Mouse (Mus musculus): ENCODE measurements around the gene Kcnh6. TPM values are rescaled to one million over a fixed set of nuclear protein-coding genes. Genes with fewer than 3 reads are reported as not detected.
"Not testable (repeated sequence)": the region's sequence is repeated elsewhere in the genome, so short reads cannot be mapped to it uniquely, and the experiment has no call there.

The Kcnh6 gene
- polyA plus RNA-seq, 1 experiment from 2014 or later = 0.07 TPM

GRCm38 (mm10) chr11:106020051-106020763 is 12.3 kb downstream of the Kcnh6 start:
- Histone ChIP-seq H3K9ac (replicated peaks; ENCODE audit: low read depth, low read length) (0 out of 2 replicates have a peak overlapping the region, but pooled peaks have one; percentile 14), H3K9me3 (ENCODE audit: control insufficient read depth, low read depth, low read length) (no peaks in the 10 kb centered on the region), H3K27me3 (ENCODE audit: control insufficient read depth, insufficient read depth, low read length) (peaks cover 6% of the 10 kb centered on the region; the same call in 1 of the 2 replicates), H3K4me1 (ENCODE audit: control insufficient read depth, insufficient read depth, low read length) (no peaks in the 10 kb centered on the region), H3K4me2 (replicated peaks; ENCODE audit: low read depth, low read length) (peak overlapping the region; percentile 53), H3K4me3 (ENCODE audit: low read depth, low read length) (peak overlapping the region; percentile 25), H3K36me3 (ENCODE audit: control insufficient read depth, insufficient read depth, low read length) (no peaks in the 10 kb centered on the region), H3K27ac (ENCODE audit: low read length) (no peak overlapping the region)
- 0 out of 2 replicates have a peak, but pooled peaks have one; percentile 33 for ATAC-seq (ENCODE audit: insufficient number of reproducible peaks, insufficient read depth, low FRiP score, low read depth)
- WGBS = 1% methylated on average over 50 of the region's 50 CpGs

GRCm38 (mm10) chr11:106025774-106026173 is 17.9 kb downstream of the Kcnh6 start:
- no peak for ATAC-seq (ENCODE audit: insufficient number of reproducible peaks, insufficient read depth, low FRiP score, low read depth)
- 79% methylated on average over 3 of the region's 3 CpGs for WGBS
- Histone ChIP-seq H3K4me2 (replicated peaks; ENCODE audit: low read depth, low read length) (no peak overlapping the region), H3K9me3 (ENCODE audit: control insufficient read depth, low read depth, low read length) (no peaks in the 10 kb centered on the region), H3K27me3 (ENCODE audit: control insufficient read depth, insufficient read depth, low read length) (no peaks in the 10 kb centered on the region), H3K4me3 (ENCODE audit: low read depth, low read length) (no peak overlapping the region), H3K36me3 (ENCODE audit: control insufficient read depth, insufficient read depth, low read length) (no peaks in the 10 kb centered on the region), H3K4me1 (ENCODE audit: control insufficient read depth, insufficient read depth, low read length) (no peaks in the 10 kb centered on the region), H3K9ac (replicated peaks; ENCODE audit: low read depth, low read length) (no peak overlapping the region), H3K27ac (ENCODE audit: low read length) (no peak overlapping the region)

GRCm38 (mm10) chr11:106026465-106027151 is 18.7 kb downstream of the Kcnh6 start:
- Histone ChIP-seq H3K4me1 (ENCODE audit: control insufficient read depth, insufficient read depth, low read length) (no peaks in the 10 kb centered on the region), H3K4me2 (replicated peaks; ENCODE audit: low read depth, low read length) (no peak overlapping the region), H3K27me3 (ENCODE audit: control insufficient read depth, insufficient read depth, low read length) (no peaks in the 10 kb centered on the region), H3K27ac (ENCODE audit: low read length) (no peak overlapping the region), H3K36me3 (ENCODE audit: control insufficient read depth, insufficient read depth, low read length) (no peaks in the 10 kb centered on the region), H3K4me3 (ENCODE audit: low read depth, low read length) (no peak overlapping the region), H3K9ac (replicated peaks; ENCODE audit: low read depth, low read length) (no peak overlapping the region), H3K9me3 (ENCODE audit: control insufficient read depth, low read depth, low read length) (no peaks in the 10 kb centered on the region)
- 33% methylated on average over 11 of the region's 11 CpGs for WGBS
- no peak for ATAC-seq (ENCODE audit: insufficient number of reproducible peaks, insufficient read depth, low FRiP score, low read depth)

- Histone ChIP-seq H3K36me3 (ENCODE audit: control insufficient read depth, insufficient read depth, low read length) (no peaks in the 10 kb centered on the region), H3K27ac (ENCODE audit: low read length) (no peak overlapping the region), H3K27me3 (ENCODE audit: control insufficient read depth, insufficient read depth, low read length) (no peaks in the 10 kb centered on the region), H3K4me2 (replicated peaks; ENCODE audit: low read depth, low read length) (no peak overlapping the region), H3K9me3 (ENCODE audit: control insufficient read depth, low read depth, low read length) (no peaks in the 10 kb centered on the region), H3K9ac (replicated peaks; ENCODE audit: low read depth, low read length) (no peak overlapping the region), H3K4me3 (ENCODE audit: low read depth, low read length) (no peak overlapping the region), H3K4me1 (ENCODE audit: control insufficient read depth, insufficient read depth, low read length) (no peaks in the 10 kb centered on the region)
- 91% methylated on average over 5 of the region's 5 CpGs for whole genome bisulfite sequencing
- ATAC-seq (ENCODE audit: insufficient number of reproducible peaks, insufficient read depth, low FRiP score, low read depth) = no peak
Observed at GRCm38 (mm10) chr11:106027607-106028006, 19.7 kb downstream of the Kcnh6 start.

- 19% methylated on average over 4 of the region's 25 CpGs for WGBS
- not testable (repeated sequence) for H3K27me3 ChIP-seq (ENCODE audit: control insufficient read depth, insufficient read depth, low read length); H3K9me3 ChIP-seq (ENCODE audit: control insufficient read depth, low read depth, low read length); H3K27ac ChIP-seq (ENCODE audit: low read length); ATAC-seq (ENCODE audit: insufficient number of reproducible peaks, insufficient read depth, low FRiP score, low read depth); H3K9ac ChIP-seq (replicated peaks; ENCODE audit: low read depth, low read length); H3K4me1 ChIP-seq (ENCODE audit: control insufficient read depth, insufficient read depth, low read length); H3K4me2 ChIP-seq (replicated peaks; ENCODE audit: low read depth, low read length); H3K36me3 ChIP-seq (ENCODE audit: control insufficient read depth, insufficient read depth, low read length)
- peak overlapping the region; percentile 15; the same call in 1 of the 2 replicates for H3K4me3 ChIP-seq (ENCODE audit: low read depth, low read length)
Observed at GRCm38 (mm10) chr11:106032074-106032473, 24.1 kb downstream of the Kcnh6 start.

GRCm38 (mm10) chr11:106033491-106033919 is 25.6 kb downstream of the Kcnh6 start:
- no peak overlapping the region for H3K9ac ChIP-seq (replicated peaks; ENCODE audit: low read depth, low read length)
- ATAC-seq (ENCODE audit: insufficient number of reproducible peaks, insufficient read depth, low FRiP score, low read depth) = no peak
- peaks cover 10% of the 10 kb centered on the region; the same call in 1 of the 2 replicates for H3K4me1 ChIP-seq (ENCODE audit: control insufficient read depth, insufficient read depth, low read length)
- WGBS = 32% methylated on average over 11 of the region's 11 CpGs
- no peaks in the 10 kb centered on the region for H3K27me3 ChIP-seq (ENCODE audit: control insufficient read depth, insufficient read depth, low read length)
- H3K36me3 ChIP-seq (ENCODE audit: control insufficient read depth, insufficient read depth, low read length) = no peaks in the 10 kb centered on the region
- no peaks in the 10 kb centered on the region for H3K9me3 ChIP-seq (ENCODE audit: control insufficient read depth, low read depth, low read length)
- H3K4me3 ChIP-seq (ENCODE audit: low read depth, low read length) = no peak overlapping the region
- peak overlapping the region; percentile 22; the same call in 1 of the 2 replicates for H3K4me2 ChIP-seq (replicated peaks; ENCODE audit: low read depth, low read length)
- H3K27ac ChIP-seq (ENCODE audit: low read length) = peak overlapping the region; percentile 39; the same call in 1 of the 2 replicates

GRCm38 (mm10) chr11:106034986-106035385 is 27.1 kb downstream of the Kcnh6 start:
- ATAC-seq (ENCODE audit: insufficient number of reproducible peaks, insufficient read depth, low FRiP score, low read depth) = no peak
- H3K4me3 ChIP-seq (ENCODE audit: low read depth, low read length) = no peak overlapping the region
- H3K27me3 ChIP-seq (ENCODE audit: control insufficient read depth, insufficient read depth, low read length) = no peaks in the 10 kb centered on the region
- no peaks in the 10 kb centered on the region for H3K36me3 ChIP-seq (ENCODE audit: control insufficient read depth, insufficient read depth, low read length)
- no peak overlapping the region for H3K27ac ChIP-seq (ENCODE audit: low read length)
- 84% methylated on average over 9 of the region's 9 CpGs for WGBS
- no peak overlapping the region for H3K9ac ChIP-seq (replicated peaks; ENCODE audit: low read depth, low read length)
- H3K9me3 ChIP-seq (ENCODE audit: control insufficient read depth, low read depth, low read length) = no peaks in the 10 kb centered on the region
- H3K4me1 ChIP-seq (ENCODE audit: control insufficient read depth, insufficient read depth, low read length) = peaks cover 11% of the 10 kb centered on the region; the same call in 1 of the 2 replicates
- H3K4me2 ChIP-seq (replicated peaks; ENCODE audit: low read depth, low read length) = no peak overlapping the region

GRCm38 (mm10) chr11:106036548-106037417 is 28.9 kb downstream of the Kcnh6 start, which contains the start of gene Dcaf7:
Gene Dcaf7 (plus strand): TSS chr11:106036872.
- peak within 1 kb of the TSS; percentile 88 for H3K27ac ChIP-seq (ENCODE audit: low read length)
- H3K36me3 ChIP-seq (ENCODE audit: control insufficient read depth, insufficient read depth, low read length) = no peaks in the 10 kb centered on the region
- peak within 1 kb of the TSS; percentile 81 for H3K4me2 ChIP-seq (replicated peaks; ENCODE audit: low read depth, low read length)
- H3K4me3 ChIP-seq (ENCODE audit: low read depth, low read length) = peak within 1 kb of the TSS; percentile 89
- ATAC-seq (ENCODE audit: insufficient number of reproducible peaks, insufficient read depth, low FRiP score, low read depth) = peak; percentile 99
- WGBS = under 1% methylated on average over 66 of the region's 66 CpGs
- no peaks in the 10 kb centered on the region for H3K27me3 ChIP-seq (ENCODE audit: control insufficient read depth, insufficient read depth, low read length)
- peaks cover 11% of the 10 kb centered on the region; the same call in 1 of the 2 replicates for H3K4me1 ChIP-seq (ENCODE audit: control insufficient read depth, insufficient read depth, low read length)
- peak within 1 kb of the TSS; percentile 79 for H3K9ac ChIP-seq (replicated peaks; ENCODE audit: low read depth, low read length)
- no peaks in the 10 kb centered on the region for H3K9me3 ChIP-seq (ENCODE audit: control insufficient read depth, low read depth, low read length)

Measured in stomach, embryonic 14.5 days (tissue).